9 mouse cellular contexts compared by ENCODE assay signal in the genomic region with DNA sequence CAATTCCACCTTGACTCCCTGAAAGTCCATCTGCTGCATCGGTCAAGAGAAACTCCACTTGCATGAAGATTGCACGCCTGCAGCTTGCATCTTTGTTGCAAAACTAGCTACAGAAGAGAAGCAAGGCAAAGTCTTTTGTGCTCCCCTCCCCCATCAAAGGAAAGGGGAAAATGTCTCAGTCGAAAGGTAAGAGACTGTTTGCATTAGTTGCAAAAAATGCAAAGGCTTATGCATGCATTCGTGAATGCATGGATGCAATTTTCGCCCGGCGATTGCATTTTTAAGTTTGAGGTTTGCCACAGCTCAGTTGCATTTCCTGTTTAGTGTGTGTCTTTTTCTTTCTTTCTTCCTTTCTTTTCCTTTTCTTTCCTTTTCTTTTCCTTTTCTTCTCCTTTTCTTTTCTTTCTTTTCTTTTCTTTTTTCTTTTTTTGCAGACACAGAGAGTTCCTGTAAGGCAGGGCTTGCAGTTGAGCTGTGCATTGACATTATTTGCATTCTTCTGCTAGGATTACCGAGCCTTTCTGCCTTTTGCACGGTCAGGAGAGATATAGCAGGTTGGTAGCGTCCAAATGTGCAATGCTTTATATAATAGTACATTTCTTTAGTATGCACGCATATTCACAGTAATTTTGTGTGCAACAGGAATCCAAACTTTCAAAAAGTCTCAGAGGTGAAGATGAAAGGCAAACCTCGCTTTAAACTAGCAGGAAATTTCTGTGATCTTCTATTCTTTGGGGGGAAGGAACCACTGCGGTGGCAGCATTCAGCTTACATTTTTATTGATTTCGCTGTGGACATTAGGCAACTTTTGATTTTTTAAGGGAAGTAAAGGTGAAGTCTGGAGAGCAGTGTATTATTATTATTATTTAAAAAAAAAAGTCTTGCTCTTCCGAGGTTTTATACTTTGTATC. TPM values are rescaled to one million over a fixed set of nuclear protein-coding genes. Genes with fewer than 3 reads are reported as not detected.
DNase-seq lines count a peak whose midpoint lies in the region; ATAC-seq lines count a peak whose summit lies in the region.
"Had no signal": no experiment of that assay in that cellular context is flagged by ENCODE, and none has a peak within 500 bp of the region (broad histone marks: within the 10 kb centered on the region; RNA-seq: fewer than 3 reads in every experiment).

No protein-coding gene starts in this region.

- DNase-seq in heart, embryonic 10.5 days (ENCODE audit: low spot score) = no peak
- DNase-seq in heart, postnatal 10 days = no peak
- DNase-seq in urinary bladder, postnatal 10 days (ENCODE audit: low spot score) = no peak
- no peak for DNase-seq in layer of hippocampus, adult 11-12 months (ENCODE audit: low spot score)
- DNase-seq in cerebellum, postnatal 25 days = no peak

- H3K9me3 ChIP-seq in heart, embryonic 10.5 days = no peaks in the 10 kb centered on the region
- no peaks in the 10 kb centered on the region for H3K9me3 ChIP-seq in forebrain, embryonic 15.5 days
- H3K9me3 ChIP-seq in liver, embryonic 16.5 days (replicated peaks; ENCODE audit: control insufficient read depth, low read length) = no peaks in the 10 kb centered on the region

- peaks cover 8% of the 10 kb centered on the region for H3K27me3 ChIP-seq in heart, embryonic 10.5 days (ENCODE audit: insufficient read depth, poor library complexity, severe bottlenecking)
- H3K27me3 ChIP-seq in forebrain, embryonic 15.5 days = no peaks in the 10 kb centered on the region
- no peaks in the 10 kb centered on the region for H3K27me3 ChIP-seq in liver, embryonic 16.5 days (ENCODE audit: control insufficient read depth, insufficient read depth, low read depth, low read length)

- intact Hi-C loops in heart, postnatal 10 days (cut with DNase I) = no loop called here

- peak; percentile 25 for ATAC-seq in CD4-positive, CD25-positive, alpha-beta regulatory T cell, adult 4 months
- ATAC-seq in forebrain, embryonic 15.5 days (replicated peaks) = peak; percentile 27; the same call in 1 of the 2 replicates
- ATAC-seq in liver, embryonic 16.5 days (ENCODE audit: low read depth) = peak; percentile 9; the same call in 1 of the 2 replicates

- no peaks in the 10 kb centered on the region for H3K36me3 ChIP-seq in heart, embryonic 10.5 days
- no peaks in the 10 kb centered on the region for H3K36me3 ChIP-seq in forebrain, embryonic 15.5 days
- no peaks in the 10 kb centered on the region for H3K36me3 ChIP-seq in liver, embryonic 16.5 days (ENCODE audit: control insufficient read depth, insufficient read depth)
- H3K36me3 ChIP-seq: G1E had no signal

- H3K4me1 ChIP-seq in heart, embryonic 10.5 days = peaks cover 12% of the 10 kb centered on the region; the same call in 1 of the 2 replicates
- H3K4me1 ChIP-seq in forebrain, embryonic 15.5 days = peaks cover 44% of the 10 kb centered on the region
- H3K4me1 ChIP-seq in liver, embryonic 16.5 days (ENCODE audit: control insufficient read depth, low read depth, low read length) = peaks cover 8% of the 10 kb centered on the region

- H3K4me3 ChIP-seq in heart, embryonic 10.5 days = peak overlapping the region; percentile 70
- peak overlapping the region; percentile 62 for H3K4me3 ChIP-seq in forebrain, embryonic 15.5 days
- peak overlapping the region; percentile 58 for H3K4me3 ChIP-seq in liver, embryonic 16.5 days (ENCODE audit: low read depth, low read length)

- WGBS in heart, embryonic 10.5 days = 18% methylated on average over 15 of the region's 15 CpGs
- 2% methylated on average over 15 of the region's 15 CpGs for WGBS in forebrain, embryonic 15.5 days
- WGBS in liver, embryonic 16.5 days (ENCODE audit: insufficient replicate concordance) = 3% methylated on average over 15 of the region's 15 CpGs

- H3K4me2 ChIP-seq in forebrain, embryonic 15.5 days (replicated peaks) = peak overlapping the region; percentile 52
- H3K4me2 ChIP-seq in liver, embryonic 16.5 days (ENCODE audit: low read depth, low read length) = peak overlapping the region; percentile 68

- peak overlapping the region; percentile 60 for H3K27ac ChIP-seq in heart, embryonic 10.5 days
- peak overlapping the region; percentile 65 for H3K27ac ChIP-seq in forebrain, embryonic 15.5 days (replicated peaks)
- H3K27ac ChIP-seq in liver, embryonic 16.5 days (ENCODE audit: low read length) = no peak overlapping the region

- peak overlapping the region; percentile 60 for H3K9ac ChIP-seq in forebrain, embryonic 15.5 days (replicated peaks)
- peak overlapping the region; percentile 35; the same call in 1 of the 2 replicates for H3K9ac ChIP-seq in liver, embryonic 16.5 days (ENCODE audit: low read depth, low read length)

RNA-seq across cellular contexts. Expression of a gene that starts 0.6 kb away (rescaled TPM):
- polyA plus RNA-seq in heart, embryonic 10.5 days (2016; fragmentation: Nextera tagmentation; extraction: Ambion mirVana) = 14.7 and 22.5 TPM in 2 replicates
- 10 to 100 TPM in 1 of 2 experiments, 1 to 10 TPM in 1; 7.7 to 11.7 TPM for total RNA-seq in heart, postnatal 10 days (2021)
- polyA plus RNA-seq in CD4-positive, CD25-positive, alpha-beta regulatory T cell, adult 4 months (2017; shearing (Covaris generic)) = 1 to 10 TPM; 5.8 to 8.8 TPM
- 52.9 and 53.8 TPM in 2 replicates for polyA plus RNA-seq in forebrain, embryonic 15.5 days (2015; fragmentation: Nextera tagmentation; extraction: Ambion mirVana)
- 4.8 and 5.5 TPM in 2 replicates for polyA plus RNA-seq in liver, embryonic 16.5 days (2015; fragmentation: Nextera tagmentation; extraction: Ambion mirVana)
- polyA plus RNA-seq: G1E had no signal
